Mouse (Mus musculus): ENCODE measurements around the gene Pls3.
A peak's percentile ranks its signal among the peaks of the same experiment; 100 is the strongest.

Gene Pls3

GRCm38 (mm10) chrX:75874332-75875291 is at the start of gene Pls3:
Gene Pls3, minus strand, starts transcription at chrX:75875182.
- DNase-seq (ENCODE audit: low spot score in 2 of 2) = peak in 1 of 2 experiments; percentile 40

- DNase-seq (ENCODE audit: low spot score in 2 of 2) = no peak
Measured at GRCm38 (mm10) chrX:75895716-75896115, 20.7 kb upstream of the Pls3 start.

GRCm38 (mm10) chrX:75875566-75875965 is 584 bp upstream of the Pls3 start:
- no peak for DNase-seq (ENCODE audit: low spot score in 2 of 2)

GRCm38 (mm10) chrX:75873813-75874212 is 1.2 kb downstream of the Pls3 start:
- no peak for DNase-seq (ENCODE audit: low spot score in 2 of 2)

- DNase-seq (ENCODE audit: low spot score in 2 of 2) = no peak
Measured at GRCm38 (mm10) chrX:75873253-75873652, 1.7 kb downstream of the Pls3 start.

- no peak for DNase-seq (ENCODE audit: low spot score in 2 of 2)
Measured at GRCm38 (mm10) chrX:75871855-75872254, 3.1 kb downstream of the Pls3 start.

GRCm38 (mm10) chrX:75861715-75862114 is 13.3 kb downstream of the Pls3 start:
- DNase-seq (ENCODE audit: low spot score in 2 of 2) = no peak

GRCm38 (mm10) chrX:75854294-75854693 is 20.7 kb downstream of the Pls3 start:
- DNase-seq (ENCODE audit: low spot score in 2 of 2) = no peak

- DNase-seq (ENCODE audit: low spot score in 2 of 2) = no peak
Measured at GRCm38 (mm10) chrX:75844290-75844689, 30.7 kb downstream of the Pls3 start.

- DNase-seq (ENCODE audit: low spot score in 2 of 2) = no peak
Measured at GRCm38 (mm10) chrX:75842835-75843234, 32.1 kb downstream of the Pls3 start.

GRCm38 (mm10) chrX:75842120-75842519 is 32.9 kb downstream of the Pls3 start:
- no peak for DNase-seq (ENCODE audit: low spot score in 2 of 2)

- DNase-seq (ENCODE audit: low spot score in 2 of 2) = no peak
Measured at GRCm38 (mm10) chrX:75840263-75840662, 34.7 kb downstream of the Pls3 start.

GRCm38 (mm10) chrX:75834836-75835235 is 40.1 kb downstream of the Pls3 start:
- no peak for DNase-seq (ENCODE audit: low spot score in 2 of 2)

GRCm38 (mm10) chrX:75834286-75834685 is 40.7 kb downstream of the Pls3 start:
- DNase-seq (ENCODE audit: low spot score in 2 of 2) = no peak

- no peak for DNase-seq (ENCODE audit: low spot score in 2 of 2)
Measured at GRCm38 (mm10) chrX:75833006-75833641, 41.9 kb downstream of the Pls3 start.

GRCm38 (mm10) chrX:75829867-75830255 is 45.1 kb downstream of the Pls3 start:
- DNase-seq (ENCODE audit: low spot score in 2 of 2) = no peak

- DNase-seq (ENCODE audit: low spot score in 2 of 2) = no peak
Measured at GRCm38 (mm10) chrX:75829240-75829866, 45.6 kb downstream of the Pls3 start.

- no peak for DNase-seq (ENCODE audit: low spot score in 2 of 2)
Measured at GRCm38 (mm10) chrX:75818647-75819271, 56.2 kb downstream of the Pls3 start.

GRCm38 (mm10) chrX:75814958-75815357 is 60.0 kb downstream of the Pls3 start:
- no peak for DNase-seq (ENCODE audit: low spot score in 2 of 2)

GRCm38 (mm10) chrX:75814123-75814522 is 60.9 kb downstream of the Pls3 start:
- DNase-seq (ENCODE audit: low spot score in 2 of 2) = no peak

GRCm38 (mm10) chrX:75796583-75796982 is 78.4 kb downstream of the Pls3 start:
- DNase-seq (ENCODE audit: low spot score in 2 of 2) = no peak

- DNase-seq (ENCODE audit: low spot score in 2 of 2) = no peak
Measured at GRCm38 (mm10) chrX:75779796-75780195, 95.2 kb downstream of the Pls3 start.

Data from spleen, postnatal 4 days (tissue).